ENCODE assay signal across 9 mouse cellular contexts in genomic region chr12:16661459-16661858, GRCm38 (mm10). TPM values are rescaled to one million over a fixed set of nuclear protein-coding genes. Genes with fewer than 3 reads are reported as not detected.
"Had no signal": no experiment of that assay in that cellular context is flagged by ENCODE, and none has a peak within 500 bp of the region (broad histone marks: within the 10 kb centered on the region; RNA-seq: fewer than 3 reads in every experiment).

No protein-coding gene starts in this region.

- DNase-seq: kidney, adult 18-20 months; kidney, postnatal 25 days; layer of hippocampus, adult 9-11 months; lung, embryonic 14.5 days; lung, postnatal 36 days; right cerebral cortex, adult 18-20 months; spleen, adult 18-20 months; thymus, postnatal 36 days had no signal

RNA-seq across cellular contexts. Expression of gene Ntsr2, which starts 8.3 kb away (rescaled TPM):
- total RNA-seq: megakaryocyte progenitor cell, adult 5-6 weeks had no signal
